Comparison of ENCODE assay signal across 8 mouse cellular contexts in the genomic region with DNA sequence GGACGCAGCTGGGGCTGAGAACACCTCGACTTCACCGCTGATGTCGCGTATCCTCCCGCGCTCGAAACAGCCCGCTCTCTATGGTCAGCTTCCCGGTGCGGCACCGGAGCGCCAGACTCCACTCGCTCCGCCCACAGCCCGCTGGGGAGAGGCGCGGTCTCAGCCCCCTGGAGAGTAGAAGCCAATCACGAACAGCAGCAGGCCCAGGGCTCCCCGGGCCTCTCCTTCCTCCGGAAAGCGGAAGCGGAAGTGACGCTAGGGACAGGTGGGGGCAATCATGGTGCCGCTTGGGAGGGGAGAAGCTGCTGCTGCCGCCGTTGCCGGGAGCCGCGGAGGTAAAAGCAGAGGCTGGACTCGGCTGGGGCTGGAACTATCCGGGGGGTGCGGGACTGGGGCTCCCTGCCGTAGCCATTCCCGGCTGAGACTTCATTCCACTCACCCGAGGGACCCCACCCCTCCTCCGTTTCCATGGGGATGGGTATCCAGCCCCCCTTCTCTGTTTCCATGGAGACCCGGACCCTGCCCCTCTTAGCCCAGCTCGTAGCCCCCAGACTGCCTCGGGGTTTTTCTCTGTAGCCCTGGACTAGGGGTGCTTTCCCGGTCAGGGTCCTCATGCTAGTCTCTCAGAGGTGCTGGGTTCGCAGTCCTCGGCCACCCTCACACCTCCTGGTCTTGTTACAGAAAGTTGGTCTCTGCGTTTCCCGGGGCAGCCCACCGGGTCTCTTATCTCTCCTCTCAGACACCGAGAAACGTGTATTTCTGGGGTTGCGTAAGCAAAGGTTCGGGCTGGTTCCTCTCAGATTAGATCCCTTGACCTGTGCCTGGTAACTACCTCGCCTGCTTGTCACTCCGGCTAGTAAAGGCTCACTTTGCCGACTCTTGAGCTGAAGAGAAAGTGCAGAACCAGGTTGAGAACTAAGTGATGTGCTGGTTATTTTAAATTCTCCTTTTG. TPM values are rescaled to one million over a fixed set of nuclear protein-coding genes. Genes with fewer than 3 reads are reported as not detected.
A peak's percentile ranks its signal among the peaks of the same experiment; 100 is the strongest.
DNase-seq lines count a peak whose midpoint lies in the region; ATAC-seq and TF ChIP-seq lines count a peak whose summit lies in the region.

No protein-coding gene starts in this region.

- H3K9ac ChIP-seq in heart, embryonic 11.5 days (ENCODE audit: low read depth, low read length): peak overlapping the region; percentile 97
- peak overlapping the region; percentile 95 for H3K9ac ChIP-seq in kidney, embryonic 16.5 days (replicated peaks; ENCODE audit: low read length)
- H3K9ac ChIP-seq in liver, adult 2 months (ENCODE audit: low read depth, low read length): peak overlapping the region; percentile 80

- no peaks in the 10 kb centered on the region for H3K27me3 ChIP-seq in heart, embryonic 11.5 days (ENCODE audit: control insufficient read depth, insufficient read depth, low read length)
- no peaks in the 10 kb centered on the region for H3K27me3 ChIP-seq in kidney, embryonic 16.5 days (ENCODE audit: insufficient read depth, low read length)
- no peaks in the 10 kb centered on the region for H3K27me3 ChIP-seq in liver, adult 2 months (ENCODE audit: control insufficient read depth, insufficient read depth, low read length)
- no peaks in the 10 kb centered on the region for H3K27me3 ChIP-seq in myocyte (ENCODE audit: control insufficient read depth, insufficient read depth, insufficient read length)
- H3K27me3 ChIP-seq in splenic B cell, adult 2 months (ENCODE audit: control insufficient read depth, insufficient read depth, low read length, poor library complexity, severe bottlenecking): no peaks in the 10 kb centered on the region

- peak overlapping the region; percentile 52 for H3ac ChIP-seq in myocyte (ENCODE audit: control insufficient read depth, insufficient read length)

- peaks cover 7% of the 10 kb centered on the region; the same call in 1 of the 2 replicates for H3K36me3 ChIP-seq in heart, embryonic 11.5 days (ENCODE audit: control insufficient read depth, insufficient read depth, low read length)
- H3K36me3 ChIP-seq in kidney, embryonic 16.5 days (ENCODE audit: insufficient read depth, low read length): peaks cover 30% of the 10 kb centered on the region
- peaks cover 25% of the 10 kb centered on the region for H3K36me3 ChIP-seq in liver, adult 2 months (ENCODE audit: control insufficient read depth, insufficient read depth, low read length)
- peaks cover 49% of the 10 kb centered on the region for H3K36me3 ChIP-seq in myocyte (ENCODE audit: control insufficient read depth, insufficient read depth)
- H3K36me3 ChIP-seq in splenic B cell, adult 2 months (ENCODE audit: control insufficient read depth, insufficient read depth, low read length, poor library complexity, severe bottlenecking): no peaks in the 10 kb centered on the region; the same call in none of the 2 replicates

- H3K4me2 ChIP-seq in heart, embryonic 11.5 days: peak overlapping the region; percentile 85
- peak overlapping the region; percentile 80 for H3K4me2 ChIP-seq in kidney, embryonic 16.5 days (replicated peaks; ENCODE audit: low read depth, low read length)
- peak overlapping the region; percentile 76 for H3K4me2 ChIP-seq in myocyte (ENCODE audit: low read depth)

- peak; percentile 98 for DNase-seq in A20 (ENCODE audit: low read depth, low spot score)
- peak; percentile 90 for DNase-seq in liver, adult 2 months (ENCODE audit: extremely low read depth, low read depth, low spot score)
- DNase-seq in splenic B cell, adult 2 months (ENCODE audit: low read depth, low spot score): peak; percentile 98

- WGBS in heart, embryonic 11.5 days (ENCODE audit: insufficient replicate concordance): 1% methylated on average over 53 of the region's 53 CpGs
- WGBS in kidney, embryonic 16.5 days: 2% methylated on average over 52 of the region's 53 CpGs
- WGBS in liver, adult 2 months: under 1% methylated on average over 53 of the region's 53 CpGs

- no peak; the same call in 1 of the 2 replicates for TF ChIP-seq POLR2A in bone marrow macrophage, adult 2 months (IDR thresholded peaks at IDR 0.05; ENCODE audit: borderline replicate concordance, low read depth, low read length)
- TF ChIP-seq POLR2A in embryonic fibroblast, embryonic 13.5 days (IDR thresholded peaks at IDR 0.05; ENCODE audit: low read depth, low read length): peak; percentile 96
- TF ChIP-seq POLR2A in liver, adult 2 months (IDR thresholded peaks at IDR 0.05; ENCODE audit: extremely low read depth, insufficient read depth, low read length): peak; percentile 59; the same call in 1 of the 2 replicates
- TF ChIP-seq POLR2A in myocyte (IDR thresholded peaks at IDR 0.05; ENCODE audit: insufficient read length, low read depth): peak; percentile 89

- no peak for TF ChIP-seq CTCF in bone marrow macrophage, adult 2 months (IDR thresholded peaks at IDR 0.05; ENCODE audit: low read depth, low read length)
- no peak for TF ChIP-seq CTCF in embryonic fibroblast, embryonic 13.5 days (IDR thresholded peaks at IDR 0.05; ENCODE audit: borderline replicate concordance, insufficient read depth, low read length)
- no peak for TF ChIP-seq CTCF in liver, adult 2 months (IDR thresholded peaks at IDR 0.05; ENCODE audit: low read depth, low read length)

- peaks cover 21% of the 10 kb centered on the region; the same call in 1 of the 2 replicates for H3K79me2 ChIP-seq in liver, adult 2 months (ENCODE audit: control insufficient read depth, insufficient read depth, low read length)
- H3K79me2 ChIP-seq in myocyte (ENCODE audit: control insufficient read depth, insufficient read depth): peaks cover 44% of the 10 kb centered on the region

- H3K4me3 ChIP-seq in bone marrow macrophage, adult 2 months (ENCODE audit: insufficient read depth, low read length): peak overlapping the region; percentile 100
- H3K4me3 ChIP-seq in embryonic fibroblast, embryonic 13.5 days (ENCODE audit: insufficient read depth, low read length): peak overlapping the region; percentile 93
- peak overlapping the region; percentile 75 for H3K4me3 ChIP-seq in heart, embryonic 11.5 days (ENCODE audit: low read depth, low read length)
- H3K4me3 ChIP-seq in kidney, embryonic 16.5 days (ENCODE audit: low read length): peak overlapping the region; percentile 74
- H3K4me3 ChIP-seq in liver, adult 2 months (ENCODE audit: insufficient read depth, low read depth, low read length): peak overlapping the region; percentile 74
- H3K4me3 ChIP-seq in myocyte: peak overlapping the region; percentile 100

- H3K27ac ChIP-seq in bone marrow macrophage, adult 2 months (ENCODE audit: insufficient read depth, low read depth, low read length): peak overlapping the region; percentile 99
- H3K27ac ChIP-seq in embryonic fibroblast, embryonic 13.5 days (ENCODE audit: insufficient read depth, low read length): peak overlapping the region; percentile 95
- H3K27ac ChIP-seq in heart, embryonic 11.5 days (ENCODE audit: low read depth, low read length): peak overlapping the region; percentile 98
- H3K27ac ChIP-seq in kidney, embryonic 16.5 days (ENCODE audit: low read length): peak overlapping the region; percentile 98
- peak overlapping the region; percentile 72 for H3K27ac ChIP-seq in liver, adult 2 months (replicated peaks; ENCODE audit: insufficient read depth, low read depth, low read length)

- H3K4me1 ChIP-seq in bone marrow macrophage, adult 2 months (ENCODE audit: control insufficient read depth, insufficient read depth, low read length): peaks cover 2% of the 10 kb centered on the region; the same call in 1 of the 2 replicates
- peaks cover 5% of the 10 kb centered on the region; the same call in 1 of the 2 replicates for H3K4me1 ChIP-seq in embryonic fibroblast, embryonic 13.5 days (ENCODE audit: control insufficient read depth, insufficient read depth, low read length)
- H3K4me1 ChIP-seq in heart, embryonic 11.5 days (ENCODE audit: control insufficient read depth, insufficient read depth, low read length): peaks cover 5% of the 10 kb centered on the region; the same call in 1 of the 2 replicates
- peaks cover 11% of the 10 kb centered on the region for H3K4me1 ChIP-seq in kidney, embryonic 16.5 days (ENCODE audit: insufficient read depth, low read length)
- peaks cover 16% of the 10 kb centered on the region for H3K4me1 ChIP-seq in liver, adult 2 months (ENCODE audit: control insufficient read depth, insufficient read depth, low read length)

- peak; percentile 98 for ATAC-seq in heart, embryonic 11.5 days (replicated peaks; ENCODE audit: insufficient number of reproducible peaks, low FRiP score, low TSS enrichment)
- peak; percentile 100 for ATAC-seq in kidney, embryonic 16.5 days (ENCODE audit: low FRiP score, low TSS enrichment)

- no peaks in the 10 kb centered on the region for H3K9me3 ChIP-seq in heart, embryonic 11.5 days (replicated peaks; ENCODE audit: control insufficient read depth, low read length)
- H3K9me3 ChIP-seq in kidney, embryonic 16.5 days (ENCODE audit: low read length): no peaks in the 10 kb centered on the region

RNA-seq across cellular contexts. Expression of gene Mtf1, which starts 0.7 kb away (rescaled TPM):
- 12.0 and 13.1 TPM in 2 replicates for polyA plus RNA-seq in bone marrow macrophage, adult 2 months (2012; ENCODE audit: insufficient read depth, insufficient read length, missing spikeins)
- 16.4 and 19.0 TPM in 2 replicates for polyA plus RNA-seq in embryonic fibroblast, embryonic 13.5 days (2011; ENCODE audit: insufficient read length, low read depth, missing spikeins)
- polyA plus RNA-seq in heart, embryonic 11.5 days (2014; fragmentation: Nextera tagmentation; extraction: Ambion mirVana): 11.0 and 13.5 TPM in 2 replicates
- polyA plus RNA-seq in kidney, embryonic 16.5 days (2015; fragmentation: Nextera tagmentation; extraction: Ambion mirVana): 13.4 and 14.0 TPM in 2 replicates
- total RNA-seq in liver, adult 2 months (2014; rRNA removed): 4.3 and 5.5 TPM in 2 replicates
- polyA plus RNA-seq in liver, adult 2 months (2012; rRNA removed): 5.1 and 6.0 TPM in 2 replicates
- 12.9 TPM for polyA plus RNA-seq in myocyte (2012; fragmentation: generic; extraction: Trizol)

RNA-seq across cellular contexts. Expression of gene Yrdc, which starts 47.9 kb away (rescaled TPM):
- 18.6 and 20.2 TPM in 2 replicates for polyA plus RNA-seq in bone marrow macrophage, adult 2 months (2012; ENCODE audit: insufficient read depth, insufficient read length, missing spikeins)
- polyA plus RNA-seq in embryonic fibroblast, embryonic 13.5 days (2011; ENCODE audit: insufficient read length, low read depth, missing spikeins): 26.2 and 32.8 TPM in 2 replicates
- polyA plus RNA-seq in heart, embryonic 11.5 days (2014; fragmentation: Nextera tagmentation; extraction: Ambion mirVana): 25.4 and 28.0 TPM in 2 replicates
- 34.8 and 37.2 TPM in 2 replicates for polyA plus RNA-seq in kidney, embryonic 16.5 days (2015; fragmentation: Nextera tagmentation; extraction: Ambion mirVana)
- 17.0 and 19.3 TPM in 2 replicates for total RNA-seq in liver, adult 2 months (2014; rRNA removed)
- 25.1 and 36.9 TPM in 2 replicates for polyA plus RNA-seq in liver, adult 2 months (2012; rRNA removed)
- 36.5 TPM for polyA plus RNA-seq in myocyte (2012; fragmentation: generic; extraction: Trizol)

RNA-seq across cellular contexts. Expression of gene 1110065P20Rik, which starts 48.4 kb away (rescaled TPM):
- 7.6 and 9.5 TPM in 2 replicates for polyA plus RNA-seq in bone marrow macrophage, adult 2 months (2012; ENCODE audit: insufficient read depth, insufficient read length, missing spikeins)
- 23.9 and 26.0 TPM in 2 replicates for polyA plus RNA-seq in embryonic fibroblast, embryonic 13.5 days (2011; ENCODE audit: insufficient read length, low read depth, missing spikeins)
- polyA plus RNA-seq in heart, embryonic 11.5 days (2014; fragmentation: Nextera tagmentation; extraction: Ambion mirVana): 41.4 and 46.3 TPM in 2 replicates
- polyA plus RNA-seq in kidney, embryonic 16.5 days (2015; fragmentation: Nextera tagmentation; extraction: Ambion mirVana): 41.6 and 43.8 TPM in 2 replicates
- total RNA-seq in liver, adult 2 months (2014; rRNA removed): 35.5 and 41.5 TPM in 2 replicates
- polyA plus RNA-seq in liver, adult 2 months (2012; rRNA removed): 43.5 and 49.9 TPM in 2 replicates
- polyA plus RNA-seq in myocyte (2012; fragmentation: generic; extraction: Trizol): 82.5 TPM

RNA-seq across cellular contexts. Expression of gene Maneal, which starts 59.4 kb away (rescaled TPM):
- polyA plus RNA-seq in bone marrow macrophage, adult 2 months (2012; ENCODE audit: insufficient read depth, insufficient read length, missing spikeins): not detected in 2 replicates
- 0.18 and 0.44 TPM in 2 replicates for polyA plus RNA-seq in embryonic fibroblast, embryonic 13.5 days (2011; ENCODE audit: insufficient read length, low read depth, missing spikeins)
- polyA plus RNA-seq in heart, embryonic 11.5 days (2014; fragmentation: Nextera tagmentation; extraction: Ambion mirVana): 0.13 and 0.21 TPM in 2 replicates
- polyA plus RNA-seq in kidney, embryonic 16.5 days (2015; fragmentation: Nextera tagmentation; extraction: Ambion mirVana): 0.46 and 0.61 TPM in 2 replicates
- under 0.01 TPM in 1 of 2 replicates, not detected in the other for total RNA-seq in liver, adult 2 months (2014; rRNA removed)
- polyA plus RNA-seq in liver, adult 2 months (2012; rRNA removed): not detected in 2 replicates
- not detected for polyA plus RNA-seq in myocyte (2012; fragmentation: generic; extraction: Trizol)

Comparison
In these comparisons a context has a peak if more than half of its experiments do, and no peak if none do; other contexts are left out.
1. Peak in every context shown above with its lines: DNase-seq, ATAC-seq, H3K4me3 ChIP-seq and H3K27ac ChIP-seq.